Mouse (Mus musculus): Measurements from ENCODE around the gene Rexo5.

Gene Rexo5

DNA sequence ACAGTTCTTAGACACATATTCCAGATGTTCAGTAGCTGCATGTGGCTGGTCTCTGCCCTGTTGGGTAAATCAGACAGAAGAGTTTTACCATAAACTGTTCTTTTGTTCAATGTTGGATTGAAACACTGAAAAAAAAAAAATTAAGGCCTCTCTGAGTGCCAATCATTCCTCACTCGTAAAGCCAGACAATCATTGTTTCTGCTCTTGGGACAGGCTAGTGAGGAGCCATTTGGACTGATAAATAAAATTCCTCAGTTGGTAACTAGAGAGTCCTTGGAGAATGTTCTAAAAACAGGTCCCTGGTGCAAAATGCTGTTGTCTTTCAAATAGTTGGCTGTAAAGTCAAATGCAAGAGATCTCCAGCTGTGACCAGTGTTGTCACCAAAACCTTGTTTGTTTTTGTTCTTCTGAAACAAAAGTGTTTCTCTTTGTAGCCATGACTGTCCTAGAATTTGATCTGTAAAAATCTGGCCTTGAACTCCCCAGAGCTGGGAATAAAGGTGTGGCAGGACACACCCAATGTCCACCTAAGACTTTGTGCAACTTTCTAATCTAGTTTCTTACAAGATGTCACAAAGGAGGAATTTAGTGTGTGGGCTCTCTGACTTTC is 104.5 kb downstream of the Rexo5 start:
- POLR2A ChIA-PET: interaction anchor here in 3 of 4 experiments (0.5 to 6.0 kb wide), 21 partner anchors 10 to 1314 kb away, joined by 3 to 53 read pairs (median 3); partner anchors contain the start of genes Abca14 (in 1 of the 3) and Tmc7 (in 1 of the 3)

More for the DNA sequence above, 104.5 kb downstream of the Rexo5 start:
- CTCF ChIA-PET: no interaction called here
